ENCODE assay signal across 9 mouse cellular contexts in the genomic region with DNA sequence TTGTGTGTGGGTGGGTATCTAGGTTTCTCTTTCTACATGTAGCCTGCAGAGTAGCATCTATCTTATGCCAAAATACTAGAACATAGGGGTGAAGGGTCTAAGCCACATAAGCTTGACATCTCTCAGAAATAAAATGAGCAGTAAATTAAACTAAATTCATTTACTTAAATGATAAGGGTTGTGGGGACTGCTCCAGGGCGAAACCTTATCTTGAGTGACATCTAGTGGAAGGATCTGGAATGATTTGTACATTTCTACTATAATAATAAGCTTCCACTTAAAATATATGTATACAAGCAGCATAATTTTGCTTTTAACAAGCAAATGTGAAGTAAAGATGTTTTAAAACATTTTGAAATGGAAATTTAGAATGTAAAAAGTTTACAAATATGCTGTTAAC.
A peak's percentile ranks its signal among the peaks of the same experiment; 100 is the strongest.
DNase-seq lines count a peak whose midpoint lies in the region; ATAC-seq and TF ChIP-seq lines count a peak whose summit lies in the region.
"Had no signal": no experiment of that assay in that cellular context is flagged by ENCODE, and none has a peak within 500 bp of the region (broad histone marks: within the 10 kb centered on the region; RNA-seq: fewer than 3 reads in every experiment).

No protein-coding gene starts in this region.

- H3K36me3 ChIP-seq in midbrain, postnatal 0 days (ENCODE audit: insufficient read depth, low read length): no peaks in the 10 kb centered on the region
- H3K36me3 ChIP-seq in midbrain, embryonic 16.5 days (ENCODE audit: control insufficient read depth, insufficient read depth, low read length): no peaks in the 10 kb centered on the region

- no peak overlapping the region for H3K4me2 ChIP-seq in midbrain, postnatal 0 days (ENCODE audit: low read depth, low read length, poor library complexity, severe bottlenecking)
- no peak overlapping the region for H3K4me2 ChIP-seq in midbrain, embryonic 16.5 days (ENCODE audit: low read length)

- no peaks in the 10 kb centered on the region for H3K9me3 ChIP-seq in midbrain, postnatal 0 days (ENCODE audit: low read length)
- H3K9me3 ChIP-seq in midbrain, embryonic 16.5 days (replicated peaks; ENCODE audit: control insufficient read depth, low read length, poor library complexity, severe bottlenecking): no peaks in the 10 kb centered on the region

- WGBS in midbrain, postnatal 0 days: 18% methylated on average over 1 of the region's 1 CpGs
- 5% methylated on average over 1 of the region's 1 CpGs for WGBS in midbrain, embryonic 16.5 days

- no peaks in the 10 kb centered on the region for H3K4me1 ChIP-seq in midbrain, postnatal 0 days (ENCODE audit: insufficient read depth, low read length)
- no peaks in the 10 kb centered on the region for H3K4me1 ChIP-seq in midbrain, embryonic 16.5 days (ENCODE audit: control insufficient read depth, insufficient read depth, low read length)

- no peaks in the 10 kb centered on the region for H3K27me3 ChIP-seq in midbrain, postnatal 0 days (ENCODE audit: insufficient read depth, low read length)
- H3K27me3 ChIP-seq in midbrain, embryonic 16.5 days (ENCODE audit: control insufficient read depth, insufficient read depth, low read depth, low read length): no peaks in the 10 kb centered on the region

- no peak overlapping the region for H3K9ac ChIP-seq in midbrain, postnatal 0 days (replicated peaks; ENCODE audit: low read length, poor library complexity, severe bottlenecking)
- H3K9ac ChIP-seq in midbrain, embryonic 16.5 days (ENCODE audit: low read depth, low read length): no peak overlapping the region

- peak; percentile 80; the same call in 1 of the 2 replicates for ATAC-seq in frontal cortex, adult (ENCODE audit: low TSS enrichment)
- ATAC-seq in midbrain, postnatal 0 days (ENCODE audit: low FRiP score): no peak
- no peak for ATAC-seq in midbrain, embryonic 16.5 days
- ATAC-seq in granulocyte monocyte progenitor cell, adult 5-6 weeks (replicated peaks; ENCODE audit: poor library complexity, severe bottlenecking): peak; percentile 59; the same call in 1 of the 2 replicates
- ATAC-seq: CD4-positive, CD25-positive, alpha-beta regulatory T cell, adult 4 months had no signal

- no peak overlapping the region for H3K27ac ChIP-seq in midbrain, postnatal 0 days (ENCODE audit: low read depth, low read length)
- H3K27ac ChIP-seq in midbrain, embryonic 16.5 days (ENCODE audit: low read length): no peak overlapping the region

- TF ChIP-seq CTCF in midbrain, postnatal 0 days (IDR thresholded peaks at IDR 0.05): peak; percentile 64

- DNase-seq in frontal cortex, postnatal 14 days (ENCODE audit: low spot score in 2 of 2): no peak
- peak; percentile 24 for DNase-seq in midbrain, postnatal 0 days (ENCODE audit: low spot score)
- no peak for DNase-seq in urinary bladder, postnatal 4 days (ENCODE audit: low spot score in 2 of 2)
- DNase-seq in Muller cell, postnatal 12 days (ENCODE audit: inconsistent ontology term): no peak
- DNase-seq in right cerebral cortex, postnatal 36 days (ENCODE audit: low spot score in 2 of 2): no peak

- no peak overlapping the region for H3K4me3 ChIP-seq in midbrain, postnatal 0 days (ENCODE audit: low read depth, low read length)
- no peak overlapping the region for H3K4me3 ChIP-seq in midbrain, embryonic 16.5 days (ENCODE audit: low read depth, low read length)

Comparison
In these comparisons a context has a peak if more than half of its experiments do, and no peak if none do; other contexts are left out.
1. ATAC-seq: peak in frontal cortex, adult (single experiment) and granulocyte monocyte progenitor cell, adult 5-6 weeks (single experiment); none in midbrain, postnatal 0 days (single experiment) and midbrain, embryonic 16.5 days (single experiment).